Mouse (Mus musculus) testis, adult 2 months (tissue): Measurements from ENCODE around the gene Reps1.

Experiments
- CTCF ChIP-seq: fragments of 200-500 bp; IDR thresholded peaks from 2 replicates; pipeline ENCODE4 v1.5.1; 2012; ENCODE audit warnings: low read depth, mild to moderate bottlenecking, inconsistent platforms, low read length, moderate library complexity; ENCODE audit not compliant: control insufficient read depth, insufficient read depth, insufficient replicate concordance
- POLR2A ChIP-seq: fragments of 200-500 bp; IDR thresholded peaks from 2 replicates; pipeline ENCODE4 v1.6.1; 2012; ENCODE audit warnings: low read depth, mild to moderate bottlenecking, inconsistent platforms, low read length, moderate library complexity; ENCODE audit not compliant: control insufficient read depth

DNA sequence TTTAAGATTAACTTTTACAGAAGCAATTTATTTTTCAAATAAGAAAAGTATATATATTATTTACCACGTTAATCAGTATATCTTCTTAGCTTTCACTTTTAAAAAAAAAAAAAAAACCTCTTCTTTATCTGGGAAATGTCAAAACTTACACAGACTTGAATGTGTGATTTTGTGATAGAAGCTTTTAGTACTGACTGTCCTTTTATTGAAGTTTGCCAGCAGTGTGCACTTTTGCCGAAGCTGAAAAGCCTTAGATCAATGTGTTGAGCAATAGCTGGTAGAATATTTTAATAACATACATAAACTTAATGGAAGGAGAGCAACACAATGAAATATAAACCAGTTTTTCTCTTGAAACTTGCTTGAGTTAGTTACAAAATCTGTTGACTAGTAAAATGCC is 5.1 kb downstream of the Reps1 start:
- TF ChIP-seq POLR2A = no peak
- TF ChIP-seq CTCF = no peak
